Mouse (Mus musculus) left cerebral cortex, postnatal 14 days (tissue): ENCODE measurements around the gene Psap. TPM values are rescaled to one million over a fixed set of nuclear protein-coding genes. Genes with fewer than 3 reads are reported as not detected.
A peak's percentile ranks its signal among the peaks of the same experiment; 100 is the strongest.
"Not testable (repeated sequence)": the region's sequence is repeated elsewhere in the genome, so short reads cannot be mapped to it uniquely, and the experiment has no call there.

Source experiments
- DNase-seq, 2 experiments: peaks; one replicate each; pipeline ENCODE4 v3.0.0; 2021 to 2022; ENCODE audit warnings: low spot score in 2 of 2, mixed read lengths in 1 of 2
- intact Hi-C: fragments of 180-260 bp; cut with DNase I; formaldehyde crosslinking; loops from one replicate; pipeline ENCODE4 v1.15.1; 2025
- long read RNA-seq, 2 experiments: library from polyadenylated mRNA; stranded (forward); transcript quantifications; one replicate each; pipeline ENCODE4 v2.0.0; 2021
- total RNA-seq, 2 experiments: library from RNA; stranded (reverse); gene quantifications; 2 replicates each; pipeline ENCODE4 v1.2.3; 2021

Gene Psap
- total RNA-seq: 1,000 to 10,000 TPM; 1,462 to 1,465 TPM
- long read RNA-seq, experiment 1, transcript Psap-201 (14 exons, 2,654 nt): major isoform, 88 of 201 reads
- long read RNA-seq, experiment 1, transcript Psap-202 (14 exons, 2,646 nt): minor isoform, 16 of 201 reads
- long read RNA-seq, experiment 1, partial matches to known transcripts: 70 of 201 reads
- long read RNA-seq, experiment 1, other reads (novel, unspliced or antisense): 26 of 201 reads
- long read RNA-seq, experiment 2, transcript Psap-201 (14 exons, 2,654 nt): major isoform, 90 of 191 reads
- long read RNA-seq, experiment 2, transcript Psap-202 (14 exons, 2,646 nt): minor isoform, 22 of 191 reads
- long read RNA-seq, experiment 2, partial matches to known transcripts: 53 of 191 reads
- long read RNA-seq, experiment 2, other reads (novel, unspliced or antisense): 26 of 191 reads

DNA sequence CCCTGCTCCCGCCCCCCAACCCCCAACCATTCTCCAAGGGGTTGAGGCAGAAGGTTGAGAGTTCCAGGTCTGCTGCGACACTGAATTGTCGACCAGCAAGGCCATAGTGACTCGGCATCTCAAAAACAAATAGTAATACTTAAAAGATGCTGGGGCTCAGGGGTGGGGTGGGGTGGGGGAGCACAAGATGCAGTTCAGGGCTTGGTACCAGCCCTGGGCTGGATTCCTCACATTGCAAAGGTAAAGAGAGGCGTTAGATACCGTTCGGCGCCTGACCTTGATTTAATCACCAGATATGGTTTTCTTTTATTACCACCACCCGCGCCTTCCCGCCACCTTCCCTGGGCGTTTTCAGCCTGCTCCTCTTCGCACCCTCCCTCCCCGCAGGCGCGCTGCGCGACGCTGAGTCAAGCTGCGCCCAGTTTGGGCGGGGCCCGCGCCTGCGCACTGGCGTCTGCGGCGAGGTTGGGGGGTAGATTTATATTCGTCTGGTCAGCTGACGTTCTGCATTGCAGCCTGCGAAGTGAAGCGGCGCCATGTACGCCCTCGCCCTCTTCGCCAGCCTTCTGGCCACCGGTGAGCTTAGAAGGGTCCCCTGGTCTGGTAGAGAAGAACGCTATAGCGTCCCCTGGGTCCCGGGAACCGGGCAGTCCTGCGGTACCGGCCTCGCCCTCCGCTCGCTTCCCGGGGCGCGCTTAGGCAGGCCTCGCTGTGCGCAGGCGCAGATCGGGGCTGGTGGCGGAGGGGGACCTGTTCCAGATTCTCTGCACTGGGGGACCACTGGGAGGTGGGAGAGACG, at the start of gene Psap:
Gene Psap (plus strand): TSS at position 421 of the 799 bp plus-strand sequence.
- DNase-seq: peak; percentile 94
- intact Hi-C loops: loop anchor here (2.0 kb wide), 1 partner anchor 33 kb away; no protein-coding TSS in a partner anchor

DNA sequence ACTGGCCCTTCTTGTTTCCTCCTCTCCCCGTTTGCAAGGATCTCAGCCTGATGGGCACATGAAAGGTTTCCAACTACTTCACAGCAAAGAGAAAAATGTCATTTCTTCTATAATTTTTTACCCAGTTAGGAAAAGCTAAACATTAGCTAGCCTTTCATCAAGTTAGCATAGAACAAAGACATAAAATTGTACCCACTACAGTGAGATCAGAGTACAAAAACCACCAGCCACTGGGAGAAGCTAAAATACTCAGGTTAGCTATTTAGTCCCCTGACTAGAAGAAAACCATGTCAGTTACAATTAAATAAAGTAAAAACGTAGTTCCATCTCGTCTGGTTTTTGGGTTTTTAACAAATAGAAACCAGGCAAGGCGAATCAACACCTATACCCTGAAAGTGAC, 49.8 kb upstream of the Psap start:
- DNase-seq: no peak
- intact Hi-C loops: no loop called here

DNA sequence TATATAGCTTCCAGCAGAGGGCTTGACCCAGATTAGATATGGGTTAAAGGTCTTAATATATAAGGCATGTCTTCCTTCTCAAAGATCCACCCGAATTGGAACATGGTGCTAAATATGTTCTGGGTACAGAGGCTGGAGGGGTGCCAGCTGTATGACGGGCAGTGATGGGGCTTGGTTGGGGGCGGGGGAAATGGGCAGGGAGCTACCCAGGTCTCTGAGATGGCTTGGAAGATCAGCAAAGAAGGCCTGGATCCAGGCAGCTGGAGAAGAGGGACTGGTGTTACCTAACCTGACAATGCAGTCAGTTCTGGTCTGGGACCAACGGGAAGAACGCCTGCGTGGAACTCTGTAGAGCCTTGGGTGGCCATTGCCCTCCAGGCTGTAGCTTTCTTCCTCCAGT, 48.3 kb upstream of the Psap start:
- no peak for DNase-seq
- intact Hi-C loops: no loop called here

DNA sequence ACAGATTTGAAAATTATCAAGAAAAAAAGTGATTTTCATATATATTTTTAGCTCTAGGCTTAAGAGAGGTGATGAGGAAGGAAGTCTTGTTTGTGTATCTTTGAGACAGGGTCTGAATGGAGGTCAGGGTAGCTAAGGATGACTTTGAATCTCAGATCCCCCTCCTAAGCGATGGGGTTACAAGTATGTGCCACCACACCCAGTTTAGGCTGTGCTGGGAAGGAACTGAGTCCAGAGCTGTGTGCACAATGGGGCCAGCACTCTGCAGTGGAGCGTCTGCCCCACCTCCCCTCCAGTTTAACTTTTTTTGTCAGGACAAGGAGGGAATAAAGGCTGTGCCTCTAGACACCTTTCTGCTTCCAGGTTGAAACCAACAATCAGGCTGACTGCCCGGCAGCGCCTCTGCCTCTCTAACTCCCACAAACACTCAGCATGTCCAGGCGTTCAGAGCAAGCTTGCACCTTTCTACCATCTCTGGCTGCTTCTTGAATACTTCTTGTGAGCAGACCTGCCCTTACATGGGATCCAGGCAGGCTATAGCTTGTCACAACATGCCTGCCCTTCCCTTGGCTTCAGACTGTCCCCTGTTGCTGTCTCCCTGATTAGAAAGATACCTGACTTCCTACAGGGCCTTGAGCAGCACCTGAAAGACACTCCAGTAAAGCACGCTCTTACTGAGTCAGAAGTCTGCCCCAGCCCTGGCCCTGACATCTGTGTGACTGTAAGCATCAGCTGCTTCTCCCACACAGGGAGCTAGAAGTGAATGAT, 46.9 kb upstream of the Psap start:
- intact Hi-C loops: no loop called here
- DNase-seq: no peak

DNA sequence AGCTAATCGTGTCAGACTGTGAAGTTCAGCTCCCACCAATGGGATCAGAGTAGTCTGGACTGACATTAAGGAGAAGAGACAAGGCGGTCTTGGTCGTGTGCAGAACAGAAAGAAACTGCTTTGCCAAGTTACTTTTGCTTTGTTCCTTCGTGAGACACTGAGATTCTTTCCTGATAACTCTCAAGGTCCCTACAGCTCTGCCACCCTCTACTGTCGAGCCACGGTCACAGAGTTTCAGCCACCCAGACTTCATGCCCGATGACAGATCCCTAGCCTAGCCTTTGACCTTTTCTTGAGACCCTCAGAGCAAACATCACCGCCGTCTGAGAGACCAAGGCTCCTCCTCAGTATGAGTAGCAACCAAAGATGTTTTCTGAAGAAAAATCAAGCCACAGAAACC, 43.4 kb upstream of the Psap start:
- intact Hi-C loops: no loop called here
- no peak for DNase-seq

DNA sequence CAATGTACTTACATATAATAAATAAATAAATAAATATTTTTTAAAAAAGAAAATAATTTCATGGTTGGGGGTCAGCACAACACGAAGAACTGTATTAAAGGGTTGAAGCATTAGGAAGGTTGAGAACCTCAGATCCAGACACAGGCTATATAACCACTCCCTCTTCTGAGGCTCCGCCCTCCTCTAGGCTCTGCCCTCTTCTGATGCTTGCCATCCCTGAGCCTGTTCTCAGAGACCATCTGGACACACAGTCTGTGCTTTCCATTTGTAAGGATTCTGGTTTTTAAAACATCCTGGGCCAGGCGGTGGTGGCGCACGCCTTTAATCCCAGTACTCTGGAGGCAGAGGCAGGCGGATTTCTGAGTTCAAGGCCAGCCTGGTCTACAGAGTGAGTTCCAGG, 41.6 kb upstream of the Psap start:
- DNase-seq, intact Hi-C loops: not testable (repeated sequence)

DNA sequence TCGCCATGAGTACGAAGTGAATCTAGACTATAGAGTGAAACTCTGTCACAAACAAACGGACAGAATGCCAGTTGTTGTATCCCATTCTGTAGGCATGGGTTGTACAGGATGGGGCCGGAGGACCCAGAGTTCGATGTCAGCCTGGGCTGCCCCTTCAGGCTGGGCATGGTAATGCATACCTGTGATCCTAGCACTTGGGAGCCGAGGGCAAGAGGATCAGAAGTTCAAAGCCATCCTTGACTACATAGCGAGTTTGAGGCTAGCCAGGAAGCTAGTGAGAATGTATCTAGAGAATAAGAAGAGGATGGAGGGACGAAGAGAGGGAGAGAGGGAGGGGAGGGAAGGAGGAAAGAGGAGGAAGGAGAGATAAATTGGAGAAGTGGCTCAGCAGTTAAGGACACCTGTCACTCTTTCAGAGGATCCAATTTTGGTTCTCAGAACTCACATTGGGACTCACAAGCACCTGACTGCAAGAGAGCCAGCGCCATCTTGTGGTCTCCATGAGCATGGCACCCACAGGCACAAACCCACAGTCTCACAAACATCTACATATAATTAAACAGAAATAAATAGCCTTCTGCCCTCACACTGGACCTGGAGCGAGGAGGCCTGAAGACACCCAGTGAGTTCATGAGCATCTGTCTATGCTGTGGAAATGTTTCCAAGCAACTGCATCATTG, 39.8 kb upstream of the Psap start:
- intact Hi-C loops: loop anchor here (2.0 kb wide), 1 partner anchor 47 kb away; no protein-coding TSS in a partner anchor
- DNase-seq: peak; percentile 67

DNA sequence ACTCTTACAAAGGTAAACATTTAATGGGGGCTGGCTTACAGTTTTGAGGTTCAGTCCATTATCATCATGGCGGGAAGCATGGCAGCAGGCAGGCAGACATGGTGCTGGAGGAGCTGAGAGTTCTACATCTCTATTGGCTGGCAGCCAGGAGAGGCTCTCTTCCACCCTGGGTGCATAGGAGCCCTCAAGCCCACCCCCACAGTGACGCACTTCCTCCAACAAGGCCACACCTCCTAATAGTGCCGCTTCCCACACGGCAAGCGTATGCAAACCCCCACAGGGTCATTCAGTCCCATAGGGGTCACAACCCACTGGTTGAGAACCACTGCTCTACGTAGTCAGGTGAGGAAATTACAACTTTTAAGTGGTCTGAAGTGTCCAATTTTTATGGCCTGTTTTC, 37.0 kb upstream of the Psap start:
- intact Hi-C loops: loop anchor here (10.0 kb wide), 2 partner anchors 246 to 346 kb away; no protein-coding TSS in a partner anchor
- DNase-seq: no peak

DNA sequence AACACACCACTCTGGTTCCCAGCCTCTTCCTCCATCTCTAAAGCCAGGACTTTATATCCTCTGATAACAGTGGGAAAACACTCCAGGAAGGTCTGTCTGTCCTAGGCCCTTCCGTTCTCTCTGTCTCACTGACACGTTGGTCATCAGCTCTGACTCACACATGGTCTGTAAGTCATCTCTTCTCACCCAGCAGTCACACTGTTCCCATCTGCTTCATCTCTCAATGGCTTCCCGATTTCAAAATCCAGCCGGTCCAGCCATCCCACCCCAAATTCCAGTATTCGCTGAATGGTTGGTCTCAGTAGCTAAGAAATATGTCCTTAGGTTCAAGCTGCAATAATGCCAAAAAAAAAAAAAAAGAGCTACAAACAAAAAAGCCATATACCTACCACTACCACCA, 33.5 kb upstream of the Psap start:
- intact Hi-C loops: loop anchor here (2.0 to 10.0 kb wide), 4 partner anchors 35 to 349 kb away; no protein-coding TSS in a partner anchor
- DNase-seq: no peak

DNA sequence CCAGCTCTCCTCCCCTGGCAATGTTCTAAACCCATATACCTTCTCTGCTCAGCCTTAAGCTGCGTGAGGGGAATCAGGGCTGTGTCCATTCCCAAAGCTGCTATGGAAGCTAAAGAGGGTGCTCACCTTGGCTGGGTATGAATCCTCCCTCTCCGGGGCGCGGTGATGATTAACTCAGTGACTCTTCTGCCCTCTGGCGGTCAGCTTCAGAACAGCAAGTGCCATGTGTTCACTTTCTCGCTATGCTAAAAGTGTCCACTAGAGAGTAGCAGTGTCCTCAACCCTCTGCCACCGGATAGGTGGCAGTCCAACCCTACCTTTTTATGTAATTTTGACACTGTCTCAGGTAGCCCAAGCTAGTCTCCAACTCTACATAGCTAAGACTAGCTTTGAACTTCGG, 32.4 kb upstream of the Psap start:
- intact Hi-C loops: loop anchor here (1.0 to 10.0 kb wide), 5 partner anchors 34 to 350 kb away; no protein-coding TSS in a partner anchor

DNA sequence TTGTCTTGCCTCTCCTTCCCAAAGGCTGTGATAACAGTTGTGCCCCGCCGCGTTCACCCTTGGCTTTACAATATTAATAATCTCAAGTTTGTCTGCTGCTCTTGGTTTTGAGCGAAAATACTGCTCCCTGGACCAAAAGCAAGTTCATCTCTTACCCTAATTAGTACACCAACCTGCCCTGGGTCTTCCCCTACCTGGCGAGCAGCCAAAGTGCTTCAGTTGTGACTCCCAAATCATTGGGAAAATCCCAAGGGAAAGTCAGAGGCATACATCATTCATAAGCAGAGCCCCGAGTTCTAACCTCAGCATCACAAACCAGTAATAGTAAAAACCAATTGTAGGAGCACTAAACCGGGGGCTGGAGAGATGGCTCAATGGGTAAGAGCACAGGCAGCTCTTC, 31.8 kb upstream of the Psap start:
- no peak for DNase-seq
- intact Hi-C loops: loop anchor here (1.0 to 10.0 kb wide), 5 partner anchors 33 to 351 kb away; no protein-coding TSS in a partner anchor

More for the DNA sequence above, 32.4 kb upstream of the Psap start:
- DNase-seq: peak; percentile 95 to 96

DNA sequence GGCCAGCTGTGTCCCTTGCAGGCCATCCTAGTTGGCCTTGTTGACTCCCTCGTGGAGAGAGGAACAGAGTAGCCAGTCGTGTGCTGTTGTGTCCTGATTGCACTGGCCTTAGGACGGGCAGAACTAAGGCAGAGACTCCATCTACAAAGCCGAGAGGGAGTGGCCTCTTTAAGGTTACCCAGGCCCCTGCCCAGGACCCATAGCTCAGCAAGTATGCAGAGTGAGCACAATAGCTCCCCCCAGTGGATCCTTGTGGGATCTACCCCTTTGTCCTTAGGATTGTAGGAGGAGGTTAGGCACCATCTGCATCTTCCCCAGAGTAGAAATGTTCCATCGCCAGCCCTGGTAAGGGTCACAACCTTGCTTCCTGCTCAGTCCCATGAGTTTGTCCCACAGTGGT, 30.9 kb upstream of the Psap start:
- DNase-seq: peak; percentile 55 to 73
- intact Hi-C loops: loop anchor here (10.0 kb wide), 2 partner anchors 252 to 352 kb away; no protein-coding TSS in a partner anchor

DNA sequence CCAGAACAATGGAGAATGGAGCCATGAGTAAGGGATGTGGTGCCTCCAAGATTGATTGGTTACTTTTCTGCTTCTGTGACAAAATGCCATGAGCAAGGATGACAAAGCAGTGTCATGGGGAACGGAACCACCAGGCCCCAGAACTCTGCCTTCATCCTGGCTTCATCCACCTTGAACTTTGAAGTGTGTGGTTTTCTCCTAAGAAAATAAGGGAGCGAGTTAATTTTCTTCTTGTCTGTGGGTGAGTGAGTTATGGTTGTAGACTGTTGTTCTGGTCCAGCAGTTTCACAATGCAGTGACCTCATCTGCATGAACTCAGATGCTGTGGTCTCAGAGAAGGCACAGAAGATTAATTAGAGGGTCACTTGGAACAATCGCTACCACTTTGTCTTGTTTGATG, 29.1 kb upstream of the Psap start:
- intact Hi-C loops: loop anchor here (10.0 kb wide), 2 partner anchors 254 to 354 kb away; no protein-coding TSS in a partner anchor
- DNase-seq: not testable (repeated sequence)

DNA sequence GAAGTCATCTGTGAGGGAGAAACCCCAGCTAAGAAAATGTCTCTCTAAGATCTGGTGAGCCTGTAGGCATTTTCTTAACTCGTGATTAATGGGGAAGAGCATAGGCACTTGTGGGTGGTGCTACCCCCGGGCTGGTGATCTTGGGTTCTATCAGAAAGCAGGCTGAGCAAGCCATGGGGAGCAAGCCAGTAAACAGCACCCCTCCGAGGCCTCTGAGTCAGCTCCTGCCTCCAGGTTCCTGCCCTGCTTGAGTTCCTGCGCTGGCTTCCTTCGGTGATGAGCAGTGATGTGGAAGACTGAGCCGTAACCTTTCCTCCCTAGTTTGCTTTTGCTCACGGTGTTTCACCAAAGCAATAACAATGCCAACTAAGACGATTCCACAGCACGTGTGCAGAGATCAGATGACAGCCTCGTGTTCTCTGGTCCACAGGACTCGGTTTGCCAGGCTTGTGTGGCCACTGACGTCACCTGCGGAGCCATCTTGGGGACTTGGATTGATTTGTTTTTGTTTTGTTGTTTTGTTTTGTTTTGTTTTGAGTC, 26.9 kb upstream of the Psap start:
- DNase-seq: no peak
- intact Hi-C loops: no loop called here

DNA sequence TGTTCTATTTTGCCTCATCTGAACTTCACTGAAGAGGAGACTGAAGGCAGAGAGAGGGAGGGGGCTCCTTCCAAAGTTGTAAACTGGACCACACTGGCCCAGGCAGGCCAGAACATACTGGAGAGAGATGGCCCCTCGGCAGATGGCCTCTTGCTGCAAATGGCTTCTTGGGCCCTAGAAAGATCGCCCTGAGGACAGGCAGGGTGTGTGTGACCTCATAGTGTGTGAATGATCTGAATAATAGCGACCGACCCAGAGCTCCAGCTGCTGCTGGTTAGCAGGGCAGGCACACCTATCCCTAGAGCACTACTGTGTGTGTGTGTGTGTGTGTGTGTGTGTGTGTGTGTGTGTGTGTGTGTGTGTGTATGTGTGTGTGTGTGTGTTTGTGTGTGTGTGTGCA, 25.2 kb upstream of the Psap start:
- intact Hi-C loops: no loop called here

DNA sequence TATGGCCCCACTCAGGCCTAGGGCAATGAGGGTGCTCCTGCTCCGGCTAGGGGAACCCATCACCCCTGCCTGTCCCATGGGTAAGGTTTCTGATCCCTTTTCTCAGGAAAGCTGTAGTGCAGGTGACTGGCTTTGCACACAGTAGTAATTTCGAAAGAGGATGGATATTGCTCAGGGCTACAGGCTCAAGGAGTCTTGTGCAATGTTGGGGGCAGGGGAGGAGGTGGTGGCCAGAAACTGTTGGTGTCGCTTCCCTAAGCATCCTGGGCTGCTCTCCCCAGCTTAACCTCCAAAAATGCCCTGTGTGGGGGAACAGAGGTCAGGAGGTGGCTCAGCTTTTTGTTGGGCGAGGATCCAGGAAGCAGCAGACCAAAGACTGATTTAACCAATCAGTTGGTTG, 24.8 kb upstream of the Psap start:
- no peak for DNase-seq
- intact Hi-C loops: no loop called here

More for the DNA sequence above, 25.2 kb upstream of the Psap start:
- no peak for DNase-seq

DNA sequence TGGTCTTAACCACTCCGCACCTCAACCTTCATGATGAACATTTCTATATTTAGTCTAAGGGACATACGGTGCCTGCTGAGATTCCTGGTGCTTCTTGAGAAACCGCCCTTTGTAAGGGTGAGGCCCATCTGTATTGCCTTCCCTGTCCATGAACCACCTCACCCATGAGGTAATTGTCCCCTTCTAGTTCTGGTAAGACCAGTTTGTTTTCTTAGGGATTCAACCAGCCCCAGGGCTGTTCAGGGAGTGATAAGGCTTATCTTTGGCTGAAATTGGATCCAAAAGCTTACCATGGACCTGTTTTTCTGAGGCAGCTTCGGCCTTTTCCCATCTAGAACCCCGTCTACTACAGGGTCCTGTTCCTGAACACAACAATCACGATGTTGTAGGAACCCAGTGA, 21.3 kb upstream of the Psap start:
- intact Hi-C loops: no loop called here
- no peak for DNase-seq

DNA sequence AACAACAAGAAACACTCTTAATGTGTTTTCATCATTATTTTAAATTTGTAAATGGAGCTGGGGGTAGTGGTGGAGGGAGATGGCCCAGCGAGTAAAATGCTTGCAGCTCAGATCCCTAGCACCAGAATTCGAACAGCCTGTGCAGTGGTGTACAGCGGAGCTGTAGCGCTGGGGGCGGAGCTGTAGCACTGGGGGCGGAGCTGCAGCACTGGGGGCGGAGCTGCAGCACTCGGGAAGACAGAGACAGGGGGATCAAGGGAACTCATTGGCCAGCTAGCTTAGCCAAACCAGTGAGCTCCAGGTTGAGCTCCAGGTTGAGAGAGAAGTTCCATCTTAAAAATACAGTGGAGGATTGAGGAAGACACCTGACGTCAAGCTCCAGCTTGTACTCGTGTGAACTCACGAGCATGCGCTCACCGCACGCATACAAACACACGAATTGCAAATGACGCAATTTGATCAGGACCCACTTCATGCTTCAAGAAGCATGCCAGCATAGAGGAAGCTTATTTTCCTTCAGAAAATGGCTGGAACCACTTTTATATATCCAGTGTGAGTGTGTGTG, 20.1 kb upstream of the Psap start:
- no peak for DNase-seq
- intact Hi-C loops: no loop called here
